Mouse (Mus musculus) CH12.LX (cell line): ENCODE data around the gene Zbtb20. TPM values are rescaled to one million over a fixed set of nuclear protein-coding genes. Genes with fewer than 3 reads are reported as not detected.

Experiments
- DNase-seq: peaks from one replicate; pipeline ENCODE4 v3.0.0-alpha.2; 2013; ENCODE audit errors: extremely low read depth
- H3K27ac ChIP-seq: 2 replicates; pipeline ENCODE4 v1.5.1; 2012; ENCODE audit warnings: low read depth, mild to moderate bottlenecking, control low read depth, moderate library complexity; ENCODE audit not compliant: insufficient read depth
- H3K27me3 ChIP-seq: replicated peaks from 2 replicates; pipeline ENCODE3; 2012; ENCODE audit warnings: inconsistent platforms
- H3K36me3 ChIP-seq, 2 experiments: replicated peaks in 1 of 2; 2 replicates each; pipeline versions ENCODE3 to v1.6.1; 2012; ENCODE audit warnings: inconsistent platforms in 1 of 2, low read length in 1 of 2, mild to moderate bottlenecking in 1 of 2, mixed read lengths in 1 of 2, moderate library complexity in 1 of 2; ENCODE audit not compliant: control insufficient read depth in 1 of 2, insufficient read depth in 1 of 2
- H3K4me1 ChIP-seq, 2 experiments: 2 replicates each; pipeline ENCODE4 v1.6.1; 2012; ENCODE audit warnings: inconsistent platforms in 1 of 2, moderate library complexity in 1 of 2; ENCODE audit not compliant: insufficient read depth in 2 of 2, control insufficient read depth in 1 of 2
- H3K4me2 ChIP-seq: 2 replicates; pipeline ENCODE4 v1.6.1; 2012; ENCODE audit warnings: low read depth, mild to moderate bottlenecking, control low read depth; ENCODE audit not compliant: poor library complexity, insufficient read depth, severe bottlenecking
- H3K4me3 ChIP-seq, 3 experiments: fragments of 150-350 bp in 1 of 3; sonication (generic) in 1 of 3; replicated peaks in 1 of 3; 2 replicates each; pipeline versions ENCODE3 to v1.5.1; 2011 to 2012; ENCODE audit warnings: low read depth in 2 of 3, low read length in 2 of 3, mild to moderate bottlenecking in 2 of 3, moderate library complexity in 2 of 3, control low read depth in 1 of 3, improper control_type of control experiment in 1 of 3, inconsistent platforms in 1 of 3, mixed read lengths in 1 of 3; ENCODE audit not compliant: poor library complexity in 1 of 3
- H3K79me2 ChIP-seq: replicated peaks from 2 replicates; pipeline ENCODE4 v1.6.1; 2012; ENCODE audit warnings: mild to moderate bottlenecking, moderate library complexity; ENCODE audit not compliant: control insufficient read depth, poor library complexity, insufficient read depth, severe bottlenecking; ENCODE audit errors: extremely low read depth
- H3K9ac ChIP-seq: 2 replicates; pipeline ENCODE4 v1.6.1; 2012; ENCODE audit warnings: low read depth, mild to moderate bottlenecking, control low read depth, moderate library complexity; ENCODE audit not compliant: insufficient read depth
- H3K9me3 ChIP-seq: replicated peaks from 2 replicates; pipeline ENCODE3; 2012; ENCODE audit warnings: low read length, inconsistent platforms, mixed read lengths
- CHD2 ChIP-seq: IDR thresholded peaks from 2 replicates; pipeline ENCODE4 v1.6.1; 2011; ENCODE audit warnings: low read length, improper control_type of control experiment
- ETS1 ChIP-seq: conservative IDR thresholded peaks from 2 replicates; pipeline ENCODE4 v1.6.1; 2012; ENCODE audit warnings: low read depth, mild to moderate bottlenecking, inconsistent platforms, low read length, improper control_type of control experiment, moderate library complexity
- GABPA ChIP-seq: IDR thresholded peaks from 2 replicates; pipeline ENCODE4 v1.6.1; 2012; ENCODE audit warnings: low read depth, low read length, improper control_type of control experiment, inconsistent platforms; ENCODE audit not compliant: insufficient replicate concordance
- HCFC1 ChIP-seq: IDR thresholded peaks from 2 replicates; pipeline ENCODE4 v1.6.1; 2012; ENCODE audit warnings: low read depth, mild to moderate bottlenecking, inconsistent platforms, low read length, improper control_type of control experiment
- IRF4 ChIP-seq: IDR thresholded peaks from 2 replicates; pipeline ENCODE4 v1.6.1; 2014; ENCODE audit warnings: low read depth, mild to moderate bottlenecking, inconsistent platforms, low read length, improper control_type of control experiment
- JUN ChIP-seq: IDR thresholded peaks from 2 replicates; pipeline ENCODE4 v1.6.1; 2011; ENCODE audit warnings: low read depth, mild to moderate bottlenecking, low read length, improper control_type of control experiment, moderate library complexity; ENCODE audit not compliant: insufficient read depth
- KAT2A ChIP-seq: IDR thresholded peaks from 2 replicates; pipeline ENCODE4 v1.6.1; 2012; ENCODE audit warnings: low read length, improper control_type of control experiment, inconsistent platforms; ENCODE audit not compliant: insufficient replicate concordance
- MAFK ChIP-seq: IDR thresholded peaks from 2 replicates; pipeline ENCODE4 v1.6.1; 2011; ENCODE audit warnings: low read length, improper control_type of control experiment; ENCODE audit not compliant: insufficient replicate concordance
- MAX ChIP-seq: IDR thresholded peaks from 2 replicates; pipeline ENCODE4 v1.6.1; 2011; ENCODE audit warnings: low read length, improper control_type of control experiment
- MEF2A ChIP-seq: IDR thresholded peaks from 2 replicates; pipeline ENCODE4 v1.6.1; 2014; ENCODE audit warnings: low read depth, mild to moderate bottlenecking, inconsistent platforms, low read length, improper control_type of control experiment, borderline replicate concordance
- MXI1 ChIP-seq: IDR thresholded peaks from 2 replicates; pipeline ENCODE4 v1.6.1; 2011; ENCODE audit warnings: mild to moderate bottlenecking, low read depth, low read length, improper control_type of control experiment
- NRF1 ChIP-seq: IDR thresholded peaks from 2 replicates; pipeline ENCODE4 v1.6.1; 2014; ENCODE audit warnings: low read depth, mild to moderate bottlenecking, inconsistent platforms, low read length, improper control_type of control experiment, moderate library complexity
- POLR2A ChIP-seq: IDR thresholded peaks from 2 replicates; pipeline ENCODE4 v1.6.1; 2011; ENCODE audit warnings: low read depth, mild to moderate bottlenecking, improper control_type of control experiment, low read length
- POLR2AphosphoS2 ChIP-seq: IDR thresholded peaks from 2 replicates; pipeline ENCODE4 v1.6.1; 2011; ENCODE audit warnings: low read depth, low read length, improper control_type of control experiment
- RAD21 ChIP-seq: IDR thresholded peaks from 2 replicates; pipeline ENCODE4 v1.6.1; 2011; ENCODE audit warnings: low read depth, mild to moderate bottlenecking, low read length, improper control_type of control experiment, moderate library complexity
- RCOR1 ChIP-seq: conservative IDR thresholded peaks from 2 replicates; pipeline ENCODE4 v1.6.1; 2012; ENCODE audit warnings: low read depth, mild to moderate bottlenecking, inconsistent platforms, low read length, improper control_type of control experiment
- USF1 ChIP-seq: IDR thresholded peaks from 2 replicates; pipeline ENCODE4 v1.6.1; 2014; ENCODE audit warnings: low read depth, mild to moderate bottlenecking, inconsistent platforms, low read length, improper control_type of control experiment
- USF2 ChIP-seq: conservative IDR thresholded peaks from 2 replicates; pipeline ENCODE4 v1.6.1; 2011; ENCODE audit warnings: low read depth, low read length, improper control_type of control experiment
- ZC3H11A ChIP-seq: IDR thresholded peaks from 2 replicates; pipeline ENCODE4 v1.6.1; 2012; ENCODE audit warnings: low read depth, mild to moderate bottlenecking, inconsistent platforms, low read length, improper control_type of control experiment
- ZKSCAN1 ChIP-seq: IDR thresholded peaks from 2 replicates; pipeline ENCODE4 v1.6.1; 2012; ENCODE audit warnings: low read depth, inconsistent platforms, low read length, improper control_type of control experiment, borderline replicate concordance
- ZNF384 ChIP-seq: IDR thresholded peaks from 2 replicates; pipeline ENCODE4 v1.6.1; 2012; ENCODE audit warnings: low read depth, low read length, improper control_type of control experiment, inconsistent platforms
- dilution Hi-C: fragments of 300-500 bp; cut with MboI; formaldehyde crosslinking; loops from 2 replicates; pipeline ENCODE4 v1.14.3; 2020; ENCODE audit warnings: low sequenced_read_pairs; ENCODE audit not compliant: extremely low pct_unique_long_range_greater_than_20kb, extremely low pct_ligation_motif_present
- in situ Hi-C: fragments of 300-500 bp; cut with MboI; formaldehyde crosslinking; loops from 3 replicates; pipeline ENCODE4 v1.14.3; 2019; ENCODE audit warnings: low sequenced_read_pairs, low pct_ligation_motif_present, low pct_unique_long_range_greater_than_20kb, mixed read lengths
- polyA plus RNA-seq: library from polyadenylated mRNA; unstranded; fragments of >175 nt; gene quantifications from 2 replicates; pipeline ENCODE4 v1.2.1, GENCODE M21; 2012; ENCODE audit warnings: low read depth; ENCODE audit not compliant: insufficient read length
- total RNA-seq, 2 experiments: library from RNA; depleted of rRNA; stranded (reverse); fragments of 300-350 nt in 1 of 2; fragments of >200 nt in 1 of 2; gene quantifications; 2 replicates each; pipeline ENCODE4 v1.2.3; 2012 to 2014

Zbtb20 gene
- total and polyA plus RNA-seq, 3 experiments, result 24.9 to 58.0 (median 51.6) TPM

DNA sequence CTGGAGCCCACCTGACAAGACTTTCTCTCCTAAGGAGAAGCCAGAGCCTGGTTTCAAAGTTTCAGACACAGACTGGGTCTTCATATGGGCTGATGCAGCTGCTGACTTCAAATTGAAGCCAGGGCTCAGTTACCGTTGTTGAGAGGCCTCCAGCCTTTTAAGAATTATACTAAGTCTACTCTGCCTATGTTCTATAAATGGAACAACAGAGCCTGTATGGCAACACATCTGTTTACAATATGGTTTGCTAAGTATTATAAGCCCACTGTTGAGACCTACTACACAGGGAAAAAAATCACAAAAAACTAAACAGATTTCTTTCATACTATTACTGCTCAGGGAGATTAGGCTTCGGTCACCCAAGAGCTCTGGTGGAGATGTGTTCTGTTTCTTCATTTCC, 12.4 kb upstream of the Zbtb20 start:
- in situ Hi-C loops, result no loop called here
- H3K9me3 ChIP-seq, result no peaks in the 10 kb centered on the region
- no peak for DNase-seq
- no peak overlapping the region for H3K4me2 ChIP-seq
- no peaks in the 10 kb centered on the region for H3K27me3 ChIP-seq
- H3K79me2 ChIP-seq, result no peaks in the 10 kb centered on the region
- no peaks in the 10 kb centered on the region for H3K36me3 ChIP-seq
- no peak overlapping the region for H3K27ac ChIP-seq
- dilution Hi-C loops, result no loop called here
- no peak overlapping the region for H3K4me3 ChIP-seq
- H3K4me1 ChIP-seq, result no peaks in the 10 kb centered on the region
- TF ChIP-seq ZNF384 (no peak), MEF2A (no peak), CHD2 (no peak), POLR2AphosphoS2 (no peak), MXI1 (no peak), ZC3H11A (no peak), ZKSCAN1 (no peak), JUN (no peak), GABPA (no peak)
- H3K9ac ChIP-seq, result no peak overlapping the region

DNA sequence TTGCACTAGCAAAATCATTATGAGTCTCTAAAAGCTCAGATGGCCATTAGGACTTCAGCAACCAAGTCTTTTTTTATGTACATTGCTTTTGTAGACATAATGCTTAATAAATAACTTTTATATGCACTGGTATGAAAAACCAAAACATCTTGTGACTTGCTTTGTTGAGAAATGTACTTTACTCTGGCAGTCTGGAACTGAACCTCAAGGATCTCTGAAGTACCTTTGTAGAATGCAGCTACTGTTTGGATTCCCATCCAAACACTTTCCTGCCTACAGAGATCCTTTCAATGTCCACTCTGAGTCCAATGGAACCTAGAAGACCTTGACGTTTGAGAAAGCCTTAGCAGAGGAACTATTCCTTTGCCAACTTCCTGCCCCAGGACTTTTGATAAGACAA, 9.6 kb upstream of the Zbtb20 start:
- no peak overlapping the region for H3K9ac ChIP-seq
- dilution Hi-C loops, result no loop called here
- in situ Hi-C loops, result no loop called here
- H3K79me2 ChIP-seq, result no peaks in the 10 kb centered on the region
- no peaks in the 10 kb centered on the region for H3K36me3 ChIP-seq
- H3K27me3 ChIP-seq, result no peaks in the 10 kb centered on the region
- peaks cover 0 to under 1% of the 10 kb centered on the region in 2 experiments; a peak in 2 of 4 replicates for H3K4me1 ChIP-seq
- H3K27ac ChIP-seq, result no peak overlapping the region
- no peak for DNase-seq
- no peak for TF ChIP-seq ZC3H11A
- TF ChIP-seq NRF1, result no peak
- no peak for TF ChIP-seq ETS1
- TF ChIP-seq MAFK, result no peak
- TF ChIP-seq ZNF384, result no peak
- TF ChIP-seq RAD21, result no peak
- no peak for TF ChIP-seq USF2
- no peak for TF ChIP-seq POLR2A
- TF ChIP-seq HCFC1, result no peak
- TF ChIP-seq IRF4, result no peak
- TF ChIP-seq ZKSCAN1, result no peak
- no peak for TF ChIP-seq MAX
- TF ChIP-seq RCOR1, result no peak
- TF ChIP-seq USF1, result no peak
- TF ChIP-seq KAT2A, result no peak
- TF ChIP-seq CHD2, result no peak
- TF ChIP-seq GABPA, result no peak
- no peaks in the 10 kb centered on the region for H3K9me3 ChIP-seq
- no peak overlapping the region for H3K4me2 ChIP-seq
- no peak overlapping the region for H3K4me3 ChIP-seq
